Mouse (Mus musculus) E14TG2a.4 (cell line): ENCODE measurements around the gene Tcf7l2.

Source experiments
- CTCF ChIP-seq: conservative IDR thresholded peaks from 2 replicates; pipeline ENCODE4 v1.5.1; 2014; ENCODE audit warnings: low read length
- NANOG ChIP-seq: IDR thresholded peaks from 2 replicates; pipeline ENCODE4 v1.6.1; 2014; ENCODE audit warnings: borderline replicate concordance, low read length, mixed read lengths
- POU5F1 ChIP-seq: IDR thresholded peaks from 2 replicates; pipeline ENCODE4 v1.6.1; 2014; ENCODE audit warnings: low read length, borderline replicate concordance

- TF ChIP-seq CTCF (no peak), NANOG (no peak), POU5F1 (no peak)
These were observed 89.4 kb downstream of the Tcf7l2 start for GRCm38 (mm10) chr19:55830976-55831559.
